Mouse (Mus musculus) layer of hippocampus, adult 18-20 months (tissue): ENCODE results near the gene Coil. TPM values are rescaled to one million over a fixed set of nuclear protein-coding genes. Genes with fewer than 3 reads are reported as not detected.

Experiments used
- DNase-seq, 2 experiments: peaks; one replicate each; pipeline ENCODE4 v3.0.0; 2022; ENCODE audit warnings: low spot score in 2 of 2
- long read RNA-seq: library from polyadenylated mRNA; stranded (forward); transcript quantifications from one replicate; pipeline ENCODE4 v2.0.0, GENCODE M21; 2021
- total RNA-seq, 2 experiments: library from RNA; stranded (reverse); gene quantifications; 2 replicates each; pipeline ENCODE4 v1.2.3; 2021

The Coil gene
- total RNA-seq, result 10 to 100 TPM; 20.5 to 21.1 TPM
- long read RNA-seq, transcript Coil-201 (7 exons, 2,607 nt), result major isoform, 47 of 51 reads
- long read RNA-seq, partial matches to known transcripts, result 0 of 51 reads
- long read RNA-seq, other reads (novel, unspliced or antisense), result 4 of 51 reads

- no peak for DNase-seq
Observed at GRCm38 (mm10) chr11:88970202-88970732, at the start of gene Coil. Coil (plus strand) TSS chr11:88970252.

- DNase-seq, result no peak
Observed at GRCm38 (mm10) chr11:88926566-88926965, 43.5 kb upstream of the Coil start.

- DNase-seq, result no peak
Observed at GRCm38 (mm10) chr11:88931692-88932530, 38.1 kb upstream of the Coil start.

- DNase-seq, result no peak
Observed at GRCm38 (mm10) chr11:88933030-88933429, 37.0 kb upstream of the Coil start.

- DNase-seq, result peak in 1 of 2 experiments; percentile 34
Observed at GRCm38 (mm10) chr11:88934089-88935000, 35.7 kb upstream of the Coil start.

GRCm38 (mm10) chr11:88937886-88938285, 32.2 kb upstream of the Coil start:
- DNase-seq, result no peak

GRCm38 (mm10) chr11:88938770-88939169, 31.3 kb upstream of the Coil start:
- DNase-seq, result no peak

GRCm38 (mm10) chr11:88939634-88940033, 30.4 kb upstream of the Coil start:
- DNase-seq, result peak in 1 of 2 experiments; percentile 9

- no peak for DNase-seq
Observed at GRCm38 (mm10) chr11:88941489-88941888, 28.6 kb upstream of the Coil start.

GRCm38 (mm10) chr11:88945971-88946585, 24.0 kb upstream of the Coil start:
- DNase-seq, result no peak

GRCm38 (mm10) chr11:88948896-88949295, 21.2 kb upstream of the Coil start:
- DNase-seq, result no peak

- DNase-seq, result no peak
Observed at GRCm38 (mm10) chr11:88949802-88950639, 20.0 kb upstream of the Coil start.

GRCm38 (mm10) chr11:88950640-88951250, 19.3 kb upstream of the Coil start:
- DNase-seq, result no peak

GRCm38 (mm10) chr11:88951576-88951975, 18.5 kb upstream of the Coil start:
- DNase-seq, result no peak

- DNase-seq, result no peak
Observed at GRCm38 (mm10) chr11:88952117-88952516, 17.9 kb upstream of the Coil start.

- DNase-seq, result no peak
Observed at GRCm38 (mm10) chr11:88953582-88953981, 16.5 kb upstream of the Coil start.

- DNase-seq, result peak in 1 of 2 experiments; percentile 13
Observed at GRCm38 (mm10) chr11:88954803-88955202, 15.2 kb upstream of the Coil start.

GRCm38 (mm10) chr11:88955217-88955969, 14.7 kb upstream of the Coil start, which contains the start of gene Scpep1:
Scpep1 (minus strand) TSS chr11:88955465.
- DNase-seq, result peak; percentile 91 to 97

GRCm38 (mm10) chr11:88958851-88959250, 11.2 kb upstream of the Coil start:
- DNase-seq, result no peak
